Mouse (Mus musculus) lung, embryonic 14.5 days (tissue): ENCODE data around the gene Tmem229a. TPM values are rescaled to one million over a fixed set of nuclear protein-coding genes. Genes with fewer than 3 reads are reported as not detected.

Source experiments
- ATAC-seq: fragments of 200-750 bp; cut with Nextera tagmentation; 2 replicates; pipeline ENCODE4 v1.8.0; 2017; ENCODE audit warnings: mild to moderate bottlenecking, moderate TSS enrichment, moderate library complexity; ENCODE audit not compliant: insufficient read depth
- DNase-seq: peaks from one replicate; pipeline ENCODE4 v3.0.0-alpha.2; 2015
- H3K27ac ChIP-seq: fragments of 300-500 bp; sonication (generic); 2 replicates; pipeline ENCODE4 v1.5.1; 2014; ENCODE audit warnings: low read depth, mild to moderate bottlenecking, moderate library complexity
- H3K27me3 ChIP-seq: fragments of 300-500 bp; sonication (generic); 2 replicates; pipeline ENCODE4 v1.6.1; 2014; ENCODE audit warnings: low read length, control low read depth; ENCODE audit not compliant: insufficient read depth
- H3K36me3 ChIP-seq: fragments of 300-500 bp; sonication (generic); 2 replicates; pipeline ENCODE4 v1.6.1; 2014; ENCODE audit warnings: control low read depth; ENCODE audit not compliant: insufficient read depth
- H3K4me1 ChIP-seq: fragments of 300-500 bp; sonication (generic); 2 replicates; pipeline ENCODE4 v1.6.1; 2014; ENCODE audit warnings: antibody characterized with exemption, control low read depth; ENCODE audit not compliant: insufficient read depth
- H3K4me2 ChIP-seq: fragments of 300-500 bp; sonication (generic); 2 replicates; pipeline ENCODE4 v1.6.1; 2014; ENCODE audit warnings: mild to moderate bottlenecking
- H3K4me3 ChIP-seq: fragments of 300-500 bp; sonication (generic); 2 replicates; pipeline ENCODE4 v1.5.1; 2014; ENCODE audit warnings: low read depth, low read length
- H3K9ac ChIP-seq: fragments of 300-500 bp; sonication (generic); 2 replicates; pipeline ENCODE4 v1.6.1; 2014
- H3K9me3 ChIP-seq: fragments of 300-500 bp; sonication (generic); 2 replicates; pipeline ENCODE4 v1.6.1; 2016; ENCODE audit warnings: low read depth, low read length, control low read depth
- CTCF ChIP-seq: IDR thresholded peaks from 2 replicates; pipeline ENCODE4 v1.5.1; 2016; ENCODE audit warnings: antibody characterized with exemption, low read depth
- WGBS: fragments of 180-500 bp; shearing (Covaris S2); extraction: QIAGEN DNeasy Blood & Tissue Kit; methylation state at CpG from one replicate; pipeline ENCODE4 v1.1.7; 2014; 5-methylcytosine and 5-hydroxymethylcytosine counted together
- polyA plus RNA-seq: library from polyadenylated mRNA; unstranded; fragments of >200 nt; fragmentation: Nextera tagmentation; extraction: Ambion mirVana; gene quantifications from 2 replicates; pipeline ENCODE4 v1.2.1, GENCODE M21; 2014

The Tmem229a gene
- polyA plus RNA-seq, 1 experiment from 2014 or later = 0.22 TPM

DNA sequence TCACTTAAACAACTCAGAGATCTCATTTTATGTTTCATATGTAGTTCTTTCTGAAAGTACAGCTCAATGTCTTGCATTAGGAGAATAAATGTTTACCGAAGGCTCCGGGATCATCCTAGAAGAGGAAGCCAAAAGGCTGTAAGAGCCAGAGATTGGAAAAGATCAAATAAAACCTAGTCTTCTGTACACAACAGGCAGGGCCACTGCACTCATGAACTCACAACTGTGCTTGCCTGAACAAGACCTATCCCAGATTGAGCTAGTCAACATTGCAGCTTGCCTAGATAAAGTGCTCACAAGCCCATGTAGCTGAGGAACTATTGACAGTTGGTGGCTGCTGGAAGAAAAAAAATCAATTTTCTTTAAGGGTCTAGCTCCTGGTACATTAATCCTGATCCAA lies 42.5 kb downstream of the Tmem229a start:
- H3K27me3 ChIP-seq = no peaks in the 10 kb centered on the region
- H3K4me2 ChIP-seq = no peak overlapping the region
- H3K9me3 ChIP-seq = no peaks in the 10 kb centered on the region
- TF ChIP-seq CTCF = no peak
- DNase-seq (no peak), ATAC-seq (no peak)
- 88% methylated on average over 2 of the region's 2 CpGs for WGBS
- H3K27ac ChIP-seq = no peak overlapping the region
- H3K36me3 ChIP-seq = no peaks in the 10 kb centered on the region
- no peaks in the 10 kb centered on the region for H3K4me1 ChIP-seq
- H3K9ac ChIP-seq = no peak overlapping the region
- H3K4me3 ChIP-seq = no peak overlapping the region

DNA sequence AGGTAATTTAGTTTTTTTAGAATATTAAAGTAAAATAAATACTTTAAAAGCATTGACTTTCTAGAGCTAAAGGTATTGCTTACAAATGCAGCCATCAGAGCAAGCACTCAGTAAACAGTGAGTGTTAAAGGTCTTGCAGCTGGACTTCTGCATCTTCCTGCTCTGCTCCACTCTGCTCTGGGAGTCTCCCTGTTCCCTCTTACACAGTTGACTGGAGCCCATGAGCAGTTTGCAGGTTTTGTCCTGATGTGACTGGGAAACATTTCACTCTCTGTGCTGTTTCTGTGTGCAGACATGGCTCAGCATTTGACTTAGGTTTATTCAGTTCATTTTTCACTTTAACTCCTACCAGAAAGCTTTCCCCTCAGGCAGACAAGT lies 45.4 kb downstream of the Tmem229a start:
- no peak for ATAC-seq
- DNase-seq = no peak
- no peak for TF ChIP-seq CTCF

DNA sequence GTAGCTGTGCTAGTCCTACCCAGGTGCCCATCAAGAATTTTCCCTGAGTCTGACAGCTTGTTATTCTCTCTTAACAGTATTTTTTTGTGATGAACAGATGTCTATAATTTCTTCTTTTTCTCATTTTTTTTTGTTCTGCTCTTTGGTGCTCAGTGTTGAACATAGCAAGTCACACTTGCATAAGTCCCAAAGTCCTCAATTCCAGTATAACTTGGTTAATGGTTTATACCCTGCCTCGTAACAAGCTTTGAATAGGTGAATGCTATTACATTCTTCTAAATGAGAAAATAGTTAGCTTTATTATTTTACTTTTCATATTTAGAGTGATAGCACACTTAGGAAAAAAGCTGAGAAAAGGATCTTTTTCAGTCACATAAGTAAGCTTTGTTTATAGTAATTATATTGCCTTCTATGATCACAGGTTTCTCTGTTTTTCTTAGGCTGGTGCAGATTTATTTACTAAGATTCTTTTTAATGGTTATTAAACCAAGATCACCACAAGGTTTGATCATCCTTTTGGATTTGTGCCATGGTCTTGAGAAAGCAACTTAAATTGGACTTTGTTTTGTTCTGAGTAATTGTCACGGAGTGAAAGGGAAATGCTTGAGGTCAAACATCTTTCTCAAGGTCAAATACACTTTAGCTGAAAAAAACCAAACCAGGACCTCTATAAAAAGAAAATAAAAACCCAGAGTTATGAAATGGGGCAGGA lies 45.9 kb downstream of the Tmem229a start:
- no peaks in the 10 kb centered on the region for H3K9me3 ChIP-seq
- H3K4me2 ChIP-seq = no peak overlapping the region
- no peaks in the 10 kb centered on the region for H3K4me1 ChIP-seq
- no peak for TF ChIP-seq CTCF
- H3K27me3 ChIP-seq = no peaks in the 10 kb centered on the region
- H3K27ac ChIP-seq = no peak overlapping the region
- DNase-seq (no peak), ATAC-seq (no peak)
- H3K36me3 ChIP-seq = no peaks in the 10 kb centered on the region
- no peak overlapping the region for H3K4me3 ChIP-seq
- WGBS = 53% methylated on average over 2 of the region's 2 CpGs
- no peak overlapping the region for H3K9ac ChIP-seq

More for the DNA sequence above, 45.4 kb downstream of the Tmem229a start:
- Histone ChIP-seq H3K9ac (no peak overlapping the region), H3K36me3 (no peaks in the 10 kb centered on the region), H3K4me1 (no peaks in the 10 kb centered on the region), H3K9me3 (no peaks in the 10 kb centered on the region), H3K27me3 (no peaks in the 10 kb centered on the region), H3K27ac (no peak overlapping the region), H3K4me3 (no peak overlapping the region), H3K4me2 (no peak overlapping the region)

- no peak for TF ChIP-seq CTCF
- Histone ChIP-seq H3K9ac (no peak overlapping the region), H3K4me1 (no peaks in the 10 kb centered on the region), H3K9me3 (no peaks in the 10 kb centered on the region), H3K4me3 (no peak overlapping the region), H3K27ac (no peak overlapping the region), H3K27me3 (no peaks in the 10 kb centered on the region), H3K4me2 (no peak overlapping the region), H3K36me3 (no peaks in the 10 kb centered on the region)
- peak; percentile 78; the same call in 1 of the 2 replicates for ATAC-seq
- WGBS = 53% methylated on average over 2 of the region's 2 CpGs
- DNase-seq = peak; percentile 57
Measured at GRCm38 (mm10) chr6:24907824-24908223, 48.3 kb downstream of the Tmem229a start.

- no peak overlapping the region for H3K27ac ChIP-seq
- H3K9ac ChIP-seq = no peak overlapping the region
- no peaks in the 10 kb centered on the region for H3K9me3 ChIP-seq
- H3K27me3 ChIP-seq = no peaks in the 10 kb centered on the region
- no peak overlapping the region for H3K4me2 ChIP-seq
- DNase-seq (no peak), ATAC-seq (no peak)
- TF ChIP-seq CTCF = no peak
- H3K36me3 ChIP-seq = no peaks in the 10 kb centered on the region
- WGBS = 69% methylated on average over 3 of the region's 3 CpGs
- no peak overlapping the region for H3K4me3 ChIP-seq
- no peaks in the 10 kb centered on the region for H3K4me1 ChIP-seq
Measured at GRCm38 (mm10) chr6:24905101-24905500, 51.0 kb downstream of the Tmem229a start.

Other genes starting within 250 kb of the Tmem229a start
- gene Hyal6, start 223.1 kb downstream of the Tmem229a start, polyA plus RNA-seq = not detected in 2 replicates
- gene Hyal4, start 208.0 kb downstream of the Tmem229a start, polyA plus RNA-seq = not detected in 2 replicates
- not detected in 2 replicates for gene Spam1, start 165.1 kb downstream of the Tmem229a start, polyA plus RNA-seq
- gene Hyal5, start 98.3 kb downstream of the Tmem229a start, polyA plus RNA-seq = not detected in 2 replicates